Mouse (Mus musculus): ENCODE data around the gene Lats1.

The Lats1 gene

DNA sequence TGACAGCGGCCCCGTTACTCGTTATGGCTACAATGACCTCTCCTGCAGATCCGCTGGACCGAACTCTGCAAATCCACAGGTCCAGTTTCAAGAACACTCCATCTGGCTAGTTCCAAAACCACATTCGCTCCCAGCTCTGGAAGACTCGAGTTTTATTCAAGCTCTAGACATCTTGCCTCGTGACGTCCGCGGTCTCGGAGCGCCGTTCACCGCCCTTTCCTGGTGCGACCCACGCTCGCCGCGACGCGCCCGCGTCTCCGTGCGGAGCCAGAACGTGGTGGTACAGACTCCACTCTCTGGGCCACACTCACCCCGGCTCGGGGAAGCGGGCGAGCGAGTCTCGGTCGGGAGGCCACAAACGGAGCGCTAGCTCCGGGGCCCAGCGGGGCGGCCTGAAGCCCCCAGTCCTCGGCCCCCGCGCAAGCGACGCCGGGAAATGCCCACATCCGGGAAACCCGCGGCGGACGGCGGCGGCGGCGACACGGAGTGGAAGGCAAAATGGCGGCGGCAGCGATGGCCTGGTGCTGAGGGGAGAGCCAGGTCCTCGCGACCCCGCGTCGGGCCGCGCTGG is at the start of gene Lats1, which contains the start of gene Pcmt1:
Gene Lats1 (plus strand): TSS at position 484 of the 571 bp plus-strand sequence.
Gene Pcmt1 (minus strand): TSS at position 406 of the 571 bp plus-strand sequence.
- in situ Hi-C loops (cut with MboI; ENCODE audit: low sequenced_read_pairs): no loop called here

- in situ Hi-C loops (cut with MboI; ENCODE audit: low sequenced_read_pairs): no loop called here
Measured at GRCm38 (mm10) chr10:7640366-7640765, 40.6 kb upstream of the Lats1 start.

- in situ Hi-C loops (cut with MboI; ENCODE audit: low sequenced_read_pairs): no loop called here
Measured at GRCm38 (mm10) chr10:7645911-7646310, 35.1 kb upstream of the Lats1 start.

DNA sequence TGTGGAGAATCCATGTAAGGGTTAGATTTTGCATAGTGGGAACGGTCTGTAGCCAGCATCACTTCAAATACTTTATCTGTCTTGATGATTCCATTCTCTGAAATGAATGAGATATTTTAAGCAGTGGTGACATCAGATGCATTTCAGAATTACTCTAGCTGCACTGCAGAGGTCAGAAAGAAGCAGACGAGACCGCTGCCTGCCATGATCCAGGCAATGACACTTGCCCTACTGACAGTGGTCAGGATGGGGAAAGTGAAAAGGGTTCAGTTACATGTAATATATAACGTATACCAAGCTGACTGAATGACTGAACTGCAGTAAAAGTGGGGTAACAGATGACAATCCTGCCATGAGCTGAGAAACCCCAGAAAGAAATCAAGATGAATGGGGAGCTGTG is 32.0 kb upstream of the Lats1 start:
- in situ Hi-C loops (cut with MboI; ENCODE audit: low sequenced_read_pairs): no loop called here

DNA sequence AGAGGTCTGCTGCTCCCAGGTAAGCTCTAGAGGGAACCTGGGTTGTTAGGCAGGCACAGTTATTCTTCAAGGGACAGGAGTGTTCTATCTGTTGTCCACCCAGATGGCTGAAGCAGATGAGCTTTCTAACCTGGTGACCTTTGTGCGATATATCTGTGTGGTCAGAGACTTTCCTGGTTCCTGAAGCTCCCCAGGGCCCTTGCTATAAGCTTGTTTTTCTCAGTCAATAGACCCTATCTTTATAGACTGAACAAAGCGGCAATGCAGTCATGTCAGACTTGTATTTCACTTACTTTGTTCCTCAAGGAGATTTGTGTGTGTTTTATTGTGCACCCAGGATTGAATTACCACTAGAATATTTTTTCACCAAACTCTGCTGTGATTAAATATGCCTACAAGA is 30.0 kb upstream of the Lats1 start:
- in situ Hi-C loops (cut with MboI; ENCODE audit: low sequenced_read_pairs): no loop called here

DNA sequence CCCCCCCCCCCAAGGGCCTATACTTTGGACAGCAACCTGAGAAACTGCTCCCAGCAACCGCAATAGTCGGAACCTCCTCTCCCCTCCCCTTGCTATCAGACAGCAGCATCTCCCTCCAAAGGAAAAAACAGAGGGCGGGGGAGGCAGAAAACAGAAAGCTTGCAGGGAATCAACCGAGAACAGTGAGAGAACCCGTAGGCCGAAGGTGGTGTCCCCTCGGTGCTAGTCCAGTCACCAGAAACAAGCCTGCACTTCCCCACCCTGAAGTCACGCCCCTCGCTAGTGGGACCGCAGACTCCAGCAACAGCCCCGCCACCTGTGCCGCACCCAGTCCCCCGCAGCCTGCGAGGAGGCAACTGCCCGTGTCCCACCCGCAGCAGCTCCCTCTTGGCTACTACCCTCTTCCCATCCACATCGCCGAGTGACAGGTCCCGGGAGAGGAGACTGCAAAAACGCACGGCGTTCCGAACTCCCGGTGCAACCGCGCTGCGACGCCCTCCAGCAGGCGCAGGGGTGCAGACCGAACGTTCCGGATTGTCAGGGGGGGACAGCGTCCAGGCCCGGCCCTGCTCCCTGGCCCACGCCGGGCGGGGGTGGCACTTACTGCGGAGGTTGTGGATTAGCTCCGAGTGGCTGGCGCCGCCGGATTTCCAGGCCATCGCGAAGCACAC is 18.4 kb upstream of the Lats1 start:
- in situ Hi-C loops (cut with MboI; ENCODE audit: low sequenced_read_pairs): no loop called here

DNA sequence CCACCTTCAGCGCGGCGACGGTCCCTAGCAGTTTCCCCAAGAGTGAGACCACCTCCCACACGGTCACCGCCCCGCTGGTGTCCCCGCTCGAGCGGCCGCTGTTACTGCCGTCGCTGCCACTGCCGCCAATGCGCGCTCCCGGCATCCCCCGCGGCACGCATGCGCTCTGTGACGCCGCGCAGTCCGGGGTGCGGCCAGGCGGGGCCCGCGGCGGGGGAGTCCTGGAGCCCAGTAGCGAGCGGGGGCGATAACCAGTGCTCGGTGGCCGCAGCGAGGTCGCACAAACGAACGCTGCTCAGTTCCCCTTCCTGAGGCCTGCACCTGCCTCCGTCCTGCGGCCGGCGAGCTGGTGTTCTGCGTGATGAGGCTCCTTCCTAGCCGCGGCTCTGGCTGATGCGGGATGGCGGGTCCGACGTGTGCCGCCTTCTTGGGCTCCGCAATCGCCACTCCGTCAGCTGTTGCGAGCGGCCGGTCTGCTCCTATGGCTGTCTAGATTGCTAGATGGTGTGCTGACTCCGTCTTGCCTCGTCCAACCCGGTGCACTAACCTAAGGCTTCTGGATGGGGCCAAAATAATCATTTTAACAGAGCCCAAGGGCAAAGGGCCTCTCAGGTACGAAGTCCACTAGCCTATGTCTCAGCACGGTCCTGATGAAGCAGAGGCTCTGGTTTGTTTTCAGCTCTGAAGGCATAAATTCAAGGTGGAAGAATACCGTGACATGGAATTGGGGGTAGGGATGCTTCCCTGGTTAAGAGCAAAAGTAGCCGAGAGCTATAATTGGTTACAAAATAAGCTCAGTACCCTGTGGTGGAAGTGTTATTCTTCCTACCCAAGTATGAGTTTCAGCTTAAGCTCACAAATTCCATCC is 17.6 kb upstream of the Lats1 start:
- in situ Hi-C loops (cut with MboI; ENCODE audit: low sequenced_read_pairs): no loop called here

GRCm38 (mm10) chr10:7664027-7664526 is 16.9 kb upstream of the Lats1 start:
- in situ Hi-C loops (cut with MboI; ENCODE audit: low sequenced_read_pairs): no loop called here

GRCm38 (mm10) chr10:7664889-7665288 is 16.1 kb upstream of the Lats1 start:
- in situ Hi-C loops (cut with MboI; ENCODE audit: low sequenced_read_pairs): no loop called here

DNA sequence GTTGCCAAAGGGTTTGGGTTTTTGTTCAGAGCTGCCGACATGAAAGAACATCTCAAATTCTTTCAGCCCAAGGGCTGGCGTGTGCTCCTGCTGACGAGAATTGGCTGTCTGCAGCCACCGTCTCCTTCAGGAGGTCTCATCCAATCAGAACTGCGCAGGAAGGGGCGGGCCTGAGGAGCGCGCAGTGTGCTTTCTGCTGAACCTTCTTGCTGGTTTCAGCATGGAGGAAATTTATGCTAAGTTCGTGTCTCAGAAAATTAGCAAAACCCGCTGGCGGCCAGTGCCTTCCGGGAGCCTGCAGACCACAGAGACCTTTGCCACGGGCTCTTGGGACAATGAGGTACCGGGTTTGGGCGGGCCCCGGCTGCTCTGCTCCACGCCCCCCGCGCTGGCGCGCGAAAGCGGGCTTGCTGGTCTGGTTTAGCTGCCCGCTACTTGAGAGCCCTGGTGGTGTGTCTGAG is 13.6 kb upstream of the Lats1 start, which contains the start of gene Nup43:
Gene Nup43 (plus strand): TSS at position 162 of the 461 bp plus-strand sequence.
- in situ Hi-C loops (cut with MboI; ENCODE audit: low sequenced_read_pairs): no loop called here

- in situ Hi-C loops (cut with MboI; ENCODE audit: low sequenced_read_pairs): no loop called here
Measured at GRCm38 (mm10) chr10:7673673-7674072, 7.3 kb upstream of the Lats1 start.

DNA sequence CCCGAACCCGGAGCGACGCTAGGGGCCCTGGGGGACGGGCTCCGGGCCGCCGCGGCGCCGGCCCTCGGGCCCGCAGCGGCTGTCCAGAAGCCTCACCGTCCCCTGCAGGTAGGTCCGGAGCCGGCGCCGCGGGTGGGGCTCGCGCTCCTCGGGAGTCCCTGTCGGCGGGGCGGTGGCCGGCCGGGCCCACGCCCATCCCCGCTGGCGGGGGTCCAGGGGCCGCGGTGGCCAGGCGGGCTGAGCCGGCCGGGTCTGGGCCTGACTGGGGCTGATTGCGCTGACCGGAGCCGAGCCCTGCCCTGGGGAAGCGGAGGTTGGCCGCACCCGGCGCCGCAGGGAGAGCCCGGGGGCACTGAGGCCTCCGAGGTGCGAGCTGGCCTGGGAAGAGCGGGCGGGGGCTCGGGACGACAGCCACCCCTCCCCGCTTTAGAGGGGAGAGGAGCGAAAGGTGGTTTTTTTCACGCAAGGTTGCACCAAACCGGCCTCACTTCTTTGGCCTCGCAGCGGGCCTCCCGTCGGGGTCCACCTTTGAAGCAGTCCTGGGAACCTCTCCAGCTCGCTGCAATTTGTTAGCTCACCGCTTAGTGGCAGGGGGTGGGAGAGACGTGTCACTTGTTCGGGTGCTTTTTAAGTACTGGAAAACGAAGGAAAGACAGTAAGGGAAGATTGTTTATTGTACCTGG is 470 bp downstream of the Lats1 start:
- in situ Hi-C loops (cut with MboI; ENCODE audit: low sequenced_read_pairs): no loop called here

GRCm38 (mm10) chr10:7682249-7682648 is 1.2 kb downstream of the Lats1 start:
- in situ Hi-C loops (cut with MboI; ENCODE audit: low sequenced_read_pairs): no loop called here

DNA sequence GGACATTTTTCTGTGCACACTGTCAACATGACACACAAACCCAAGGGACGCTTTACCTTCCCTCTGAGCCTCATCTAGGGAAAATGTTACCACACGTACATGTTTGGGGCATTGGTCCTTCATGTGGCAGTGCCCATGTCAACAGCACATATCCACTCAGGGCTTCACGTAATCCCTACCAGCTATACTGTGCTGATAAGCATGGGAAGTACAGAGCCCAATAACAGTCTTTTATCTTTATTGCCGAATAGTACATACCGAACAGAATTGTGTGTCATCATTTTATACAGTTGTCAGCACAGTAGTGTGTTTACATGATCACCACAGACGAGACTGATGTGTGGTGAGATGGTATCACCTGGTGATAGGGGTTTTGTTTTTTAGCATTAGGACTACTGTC is 5.9 kb downstream of the Lats1 start:
- in situ Hi-C loops (cut with MboI; ENCODE audit: low sequenced_read_pairs): no loop called here

DNA sequence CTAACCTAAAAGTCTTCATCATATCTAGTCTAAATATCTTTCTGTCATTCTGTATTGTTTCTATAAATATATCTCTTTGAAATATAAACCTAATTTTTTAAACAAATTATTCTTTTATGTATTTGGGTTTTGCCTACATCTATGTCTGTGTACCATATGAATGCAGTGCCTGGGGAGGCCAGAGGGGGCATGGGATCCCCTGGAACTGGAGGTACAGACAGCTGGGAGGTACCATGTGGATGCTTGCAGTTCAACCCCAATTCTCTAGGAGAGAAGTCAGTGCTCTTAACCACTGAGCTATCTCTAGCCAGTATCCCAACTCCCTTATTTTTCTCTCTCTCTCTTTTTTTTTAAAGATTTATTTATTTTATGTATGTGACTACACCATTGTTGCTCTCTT is 14.3 kb downstream of the Lats1 start:
- in situ Hi-C loops (cut with MboI; ENCODE audit: low sequenced_read_pairs): no loop called here

DNA sequence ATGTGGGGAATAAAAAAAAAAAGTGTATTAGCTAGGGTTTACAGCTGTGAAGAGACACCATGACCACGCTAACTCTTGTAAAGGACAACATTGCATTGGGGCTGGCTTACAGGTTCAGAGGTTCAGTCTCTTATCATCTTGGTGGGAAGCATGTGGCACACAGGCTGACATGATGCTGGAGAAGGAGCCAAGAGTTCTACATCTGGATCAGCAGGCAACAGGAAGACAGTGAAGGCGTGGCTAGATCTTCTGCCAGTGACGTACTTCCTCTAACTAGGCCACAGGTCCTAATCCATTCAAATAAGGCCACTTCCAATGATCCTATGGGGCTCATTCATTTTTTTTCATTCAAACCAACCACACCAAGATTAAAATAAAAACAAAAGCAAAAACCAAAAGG is 19.1 kb downstream of the Lats1 start:
- in situ Hi-C loops (cut with MboI; ENCODE audit: low sequenced_read_pairs): no loop called here

DNA sequence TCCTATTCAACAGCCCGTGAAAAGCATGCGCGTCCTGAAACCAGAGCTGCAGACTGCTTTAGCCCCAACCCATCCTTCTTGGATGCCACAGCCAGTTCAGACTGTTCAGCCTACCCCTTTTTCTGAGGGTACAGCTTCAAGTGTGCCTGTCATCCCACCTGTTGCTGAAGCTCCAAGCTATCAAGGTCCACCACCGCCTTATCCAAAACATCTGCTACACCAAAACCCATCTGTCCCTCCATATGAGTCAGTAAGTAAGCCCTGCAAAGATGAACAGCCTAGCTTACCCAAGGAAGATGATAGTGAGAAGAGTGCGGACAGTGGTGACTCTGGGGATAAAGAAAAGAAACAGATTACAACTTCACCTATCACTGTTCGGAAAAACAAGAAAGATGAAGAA is 21.6 kb downstream of the Lats1 start:
- in situ Hi-C loops (cut with MboI; ENCODE audit: low sequenced_read_pairs): no loop called here

DNA sequence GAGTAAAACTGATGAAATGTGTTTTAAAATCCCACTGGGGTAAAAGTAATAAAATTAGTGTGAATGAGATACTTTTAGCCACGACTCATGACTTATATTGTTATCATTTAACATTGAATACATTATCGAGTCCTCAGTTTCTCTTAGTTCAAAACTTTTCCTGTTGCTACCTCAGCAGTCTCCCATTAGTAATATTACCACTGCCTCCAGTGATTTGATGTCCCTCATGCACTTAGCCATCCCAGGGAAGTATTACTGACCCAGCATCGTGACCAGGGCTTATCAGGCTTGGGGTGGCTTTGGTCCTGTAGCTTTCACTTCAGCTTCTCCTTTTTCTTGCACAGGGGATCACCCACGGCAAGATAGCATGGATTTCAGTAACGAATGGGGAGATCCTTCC is 29.1 kb downstream of the Lats1 start:
- in situ Hi-C loops (cut with MboI; ENCODE audit: low sequenced_read_pairs): no loop called here

DNA sequence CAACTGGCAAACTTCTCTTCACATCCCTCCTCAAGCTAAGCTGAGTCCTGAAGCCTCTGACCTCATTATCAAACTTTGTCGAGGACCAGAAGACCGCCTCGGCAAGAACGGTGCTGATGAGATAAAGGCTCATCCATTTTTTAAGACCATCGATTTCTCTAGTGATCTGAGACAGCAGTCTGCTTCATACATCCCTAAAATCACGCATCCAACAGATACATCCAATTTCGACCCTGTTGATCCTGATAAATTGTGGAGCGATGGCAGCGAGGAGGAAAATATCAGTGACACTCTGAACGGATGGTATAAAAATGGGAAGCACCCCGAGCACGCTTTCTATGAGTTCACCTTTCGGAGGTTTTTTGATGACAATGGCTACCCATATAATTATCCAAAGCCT is 31.5 kb downstream of the Lats1 start:
- in situ Hi-C loops (cut with MboI; ENCODE audit: low sequenced_read_pairs): no loop called here

DNA sequence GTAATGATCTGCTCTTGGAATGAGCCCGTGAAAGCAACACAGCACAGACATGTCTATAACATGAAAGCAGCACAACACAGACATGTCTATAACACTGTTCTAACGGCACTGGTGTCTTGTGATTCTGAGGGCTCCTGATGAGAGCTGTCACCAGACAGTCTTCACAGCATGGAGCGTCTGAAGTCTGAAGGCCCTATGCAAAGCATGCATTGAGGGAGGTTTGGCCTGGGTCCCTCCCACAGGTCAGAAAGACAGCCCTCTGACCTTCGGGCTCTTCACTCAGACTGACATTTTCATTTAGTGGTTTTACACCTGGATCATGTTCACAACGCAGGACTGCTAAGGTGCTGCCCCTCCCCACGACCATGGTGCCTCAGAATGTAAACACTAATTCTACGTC is 34.0 kb downstream of the Lats1 start:
- in situ Hi-C loops (cut with MboI; ENCODE audit: low sequenced_read_pairs): no loop called here
